Mouse (Mus musculus) heart, postnatal 25 days (tissue): Measurements from ENCODE around the gene Bcam. TPM values are rescaled to one million over a fixed set of nuclear protein-coding genes. Genes with fewer than 3 reads are reported as not detected.

Experiments used
- DNase-seq: peaks from one replicate; pipeline ENCODE4 v3.0.0; 2022; ENCODE audit warnings: low spot score
- intact Hi-C: fragments of 180-260 bp; cut with DNase I; formaldehyde crosslinking; loops from one replicate; pipeline ENCODE4 v1.15.1; 2025
- total RNA-seq, 2 experiments: library from RNA; stranded (reverse); gene quantifications; 2 replicates each; pipeline ENCODE4 v1.2.3; 2021

Gene Bcam
- total RNA-seq, 2 experiments from 2014 or later = 220 to 229 TPM

GRCm38 (mm10) chr7:19758623-19759022 is 12.2 kb downstream of the Bcam start:
- DNase-seq = no peak
- intact Hi-C loops = no loop called here

GRCm38 (mm10) chr7:19755851-19756786 is 14.7 kb downstream of the Bcam start:
- peak; percentile 82 for DNase-seq

GRCm38 (mm10) chr7:19755008-19755407 is 15.8 kb downstream of the Bcam start:
- no peak for DNase-seq
- intact Hi-C loops = loop anchor here (2.0 kb wide), 1 partner anchor 16 kb away; the partner anchor contains the start of gene Bcam

More at GRCm38 (mm10) chr7:19755851-19756786, 14.7 kb downstream of the Bcam start:
- intact Hi-C loops = loop anchor here (2.0 kb wide), 1 partner anchor 15 kb away; the partner anchor contains the start of gene Bcam

GRCm38 (mm10) chr7:19754065-19754464 is 16.8 kb downstream of the Bcam start:
- intact Hi-C loops = loop anchor here (2.0 to 5.0 kb wide), 2 partner anchors 17 to 113 kb away; partner anchors contain the start of gene Bcam
- DNase-seq = no peak

- intact Hi-C loops = loop anchor here (5.0 kb wide), 1 partner anchor 114 kb away; no protein-coding TSS in a partner anchor
- DNase-seq = peak; percentile 51
These were observed 17.2 kb downstream of the Bcam start for GRCm38 (mm10) chr7:19753587-19753986.

GRCm38 (mm10) chr7:19752652-19753051 is 18.2 kb downstream of the Bcam start:
- intact Hi-C loops = loop anchor here (5.0 kb wide), 1 partner anchor 115 kb away; no protein-coding TSS in a partner anchor
- no peak for DNase-seq

- no peak for DNase-seq
- intact Hi-C loops = loop anchor here (5.0 kb wide), 1 partner anchor 116 kb away; no protein-coding TSS in a partner anchor
These were observed 19.8 kb downstream of the Bcam start for GRCm38 (mm10) chr7:19751070-19751383.

- intact Hi-C loops = loop anchor here (1.0 to 5.0 kb wide), 2 partner anchors 40 to 117 kb away; no protein-coding TSS in a partner anchor
- peak; percentile 83 for DNase-seq
These were observed 20.4 kb downstream of the Bcam start, which contains the start of gene Nectin2 for GRCm38 (mm10) chr7:19750217-19751069. Gene Nectin2, minus strand, starts transcription at chr7:19750483.

- intact Hi-C loops = loop anchor here (1.0 to 5.0 kb wide), 3 partner anchors 41 to 118 kb away; no protein-coding TSS in a partner anchor
- DNase-seq = peak; percentile 95
These were observed 21.2 kb downstream of the Bcam start for GRCm38 (mm10) chr7:19749389-19750216.

GRCm38 (mm10) chr7:19748219-19749195 is 22.3 kb downstream of the Bcam start:
- DNase-seq = no peak
- intact Hi-C loops = loop anchor here (1.0 kb wide), 1 partner anchor 97 kb away; no protein-coding TSS in a partner anchor

GRCm38 (mm10) chr7:19747420-19748218 is 23.2 kb downstream of the Bcam start:
- DNase-seq = no peak
- intact Hi-C loops = loop anchor here (2.0 kb wide), 1 partner anchor 25 kb away; no protein-coding TSS in a partner anchor

GRCm38 (mm10) chr7:19746426-19747201 is 24.2 kb downstream of the Bcam start:
- intact Hi-C loops = loop anchor here (2.0 kb wide), 1 partner anchor 24 kb away; no protein-coding TSS in a partner anchor
- DNase-seq = no peak

- intact Hi-C loops = loop anchor here (2.0 kb wide), 1 partner anchor 23 kb away; no protein-coding TSS in a partner anchor
- no peak for DNase-seq
These were observed 24.8 kb downstream of the Bcam start for GRCm38 (mm10) chr7:19745971-19746370.

- intact Hi-C loops = no loop called here
- DNase-seq = peak; percentile 48
These were observed 26.0 kb downstream of the Bcam start for GRCm38 (mm10) chr7:19744590-19745385.

- DNase-seq = no peak
- intact Hi-C loops = loop anchor here (2.0 kb wide), 1 partner anchor 27 kb away; no protein-coding TSS in a partner anchor
These were observed 27.0 kb downstream of the Bcam start for GRCm38 (mm10) chr7:19743791-19744190.
